Mouse (Mus musculus) gastrocnemius, adult 18-20 months (tissue): ENCODE measurements around the gene Olfr943. TPM values are rescaled to one million over a fixed set of nuclear protein-coding genes. Genes with fewer than 3 reads are reported as not detected.

Source experiments
- DNase-seq: peaks from one replicate; pipeline ENCODE4 v3.0.0; 2021; ENCODE audit warnings: low spot score
- long read RNA-seq, 2 experiments: library from polyadenylated mRNA; stranded (forward); transcript quantifications; one replicate each; pipeline ENCODE4 v2.0.0; 2021
- total RNA-seq, 2 experiments: library from RNA; stranded (reverse); gene quantifications; 2 replicates each; pipeline ENCODE4 v1.2.3; 2021

Olfr943 gene
- total RNA-seq: not detected
- long read RNA-seq, experiment 1: 0 reads
- long read RNA-seq, experiment 2: 0 reads

GRCm38 (mm10) chr9:39166004-39166403, at the start of gene Olfr943:
TSS of gene Olfr943 (plus strand) at chr9:39166304.
- DNase-seq: no peak

- no peak for DNase-seq
These were observed 38.8 kb upstream of the Olfr943 start for GRCm38 (mm10) chr9:39127326-39127725.

DNA sequence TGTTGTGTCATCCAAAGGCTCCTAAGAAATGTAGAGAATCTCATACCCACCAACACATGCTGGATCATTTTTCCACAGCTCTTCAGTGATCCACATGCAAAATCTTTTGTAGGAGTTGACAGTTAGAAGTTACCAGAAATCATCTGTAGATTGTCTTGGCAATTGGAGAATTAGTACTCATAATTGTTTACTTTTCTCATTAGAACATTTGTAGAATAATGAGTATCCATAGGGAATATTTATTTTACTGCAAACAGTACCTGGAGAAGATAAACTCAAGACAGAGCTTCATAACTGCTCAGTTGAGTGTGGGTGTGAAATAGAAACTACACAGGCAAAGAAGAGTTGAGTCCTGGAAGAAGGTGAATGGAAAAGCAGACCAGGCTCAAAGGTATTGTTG, 38.3 kb upstream of the Olfr943 start, which contains the start of gene Olfr27:
TSS of gene Olfr27 (plus strand) at position 301 of the 400 bp plus-strand sequence.
- DNase-seq: no peak

DNA sequence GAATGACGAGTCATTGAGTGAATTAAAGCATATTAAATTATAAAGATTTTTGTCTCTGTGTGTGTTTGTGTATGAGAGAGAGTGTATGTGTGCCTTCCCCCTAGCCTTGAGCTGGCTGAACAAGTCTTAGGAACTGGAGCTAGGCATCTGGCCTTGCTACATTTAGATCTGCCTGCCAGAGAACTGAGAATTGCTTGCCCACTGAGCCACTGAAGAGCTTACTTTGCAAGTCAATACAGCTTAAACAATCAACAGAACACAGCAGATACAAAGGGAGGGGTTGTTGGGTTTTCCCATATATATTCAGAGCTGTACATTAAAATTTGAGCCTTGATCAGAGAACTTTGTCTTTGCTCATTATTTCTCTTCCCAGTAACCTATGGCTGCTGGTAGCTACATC, 13.7 kb upstream of the Olfr943 start:
- DNase-seq: no peak

- no peak for DNase-seq
These were observed 35.5 kb downstream of the Olfr943 start, which contains the start of gene Olfr944 for GRCm38 (mm10) chr9:39201620-39202019. TSS of gene Olfr944 (plus strand) at chr9:39201920.

Other genes starting within 250 kb of the Olfr943 start
- gene Olfr930, start 236.5 kb upstream of the Olfr943 start, total RNA-seq: not detected
- gene Olfr933, start 194.0 kb upstream of the Olfr943 start, total RNA-seq: not detected
- not detected for gene Olfr934, start 178.0 kb upstream of the Olfr943 start, total RNA-seq
- not detected for gene Olfr935, start 166.6 kb upstream of the Olfr943 start, total RNA-seq
- not detected for gene Olfr146, start 142.9 kb upstream of the Olfr943 start, total RNA-seq
- gene Olfr937, start 101.4 kb upstream of the Olfr943 start, total RNA-seq: not detected
- gene Olfr938, start 87.4 kb upstream of the Olfr943 start, total RNA-seq: not detected
- not detected for gene Olfr27, start 38.2 kb upstream of the Olfr943 start, total RNA-seq
- not detected for gene Olfr944, start 35.6 kb downstream of the Olfr943 start, total RNA-seq
- gene Olfr1537, start 83.7 kb downstream of the Olfr943 start, total RNA-seq: not detected
- not detected for gene Olfr945, start 110.5 kb downstream of the Olfr943 start, total RNA-seq
- gene Olfr948, start 159.7 kb downstream of the Olfr943 start, total RNA-seq: not detected
- not detected for gene Olfr951, start 221.1 kb downstream of the Olfr943 start, total RNA-seq